Mouse (Mus musculus): ENCODE results near the gene Prkar2b.

- TF ChIP-seq POLR2A (IDR thresholded peaks at IDR 0.05; ENCODE audit: insufficient read length, low read depth) (no peak), E2F4 (IDR thresholded peaks at IDR 0.05; ENCODE audit: insufficient read depth) (no peak), POLR2AphosphoS2 (IDR thresholded peaks at IDR 0.05; ENCODE audit: insufficient read length, low read depth) (no peak), TCF12 (IDR thresholded peaks at IDR 0.05; ENCODE audit: insufficient read depth, poor library complexity, severe bottlenecking) (no peak), USF1 (IDR thresholded peaks at IDR 0.05; ENCODE audit: low read depth) (no peak), TCF3 (IDR thresholded peaks at IDR 0.05; ENCODE audit: insufficient read length, low read depth) (no peak), CEBPB (IDR thresholded peaks at IDR 0.05; ENCODE audit: insufficient read depth, poor library complexity, severe bottlenecking) (no peak), MAX (IDR thresholded peaks at IDR 0.05; ENCODE audit: low read depth) (no peak), SRF (IDR thresholded peaks at IDR 0.05; ENCODE audit: control insufficient read depth, insufficient read length, low read depth) (no peak), MYOD1 (IDR thresholded peaks at IDR 0.05; ENCODE audit: control insufficient read depth in 1 of 3, insufficient read length in 2 of 3, low read depth in 2 of 3) (no peak), MYOG (IDR thresholded peaks at IDR 0.05; ENCODE audit: control insufficient read depth in 1 of 3, insufficient read depth in 1 of 3, insufficient read length in 2 of 3, low read depth in 2 of 3) (no peak)
These were observed 118.0 kb downstream of the Prkar2b start for GRCm38 (mm10) chr12:31943020-31943654.
